Mouse (Mus musculus): ENCODE measurements around the gene Stk32c. TPM values are rescaled to one million over a fixed set of nuclear protein-coding genes. Genes with fewer than 3 reads are reported as not detected.

The Stk32c gene
- total and polyA plus RNA-seq, 3 experiments: 0.21 TPM; not detected in 2

DNA sequence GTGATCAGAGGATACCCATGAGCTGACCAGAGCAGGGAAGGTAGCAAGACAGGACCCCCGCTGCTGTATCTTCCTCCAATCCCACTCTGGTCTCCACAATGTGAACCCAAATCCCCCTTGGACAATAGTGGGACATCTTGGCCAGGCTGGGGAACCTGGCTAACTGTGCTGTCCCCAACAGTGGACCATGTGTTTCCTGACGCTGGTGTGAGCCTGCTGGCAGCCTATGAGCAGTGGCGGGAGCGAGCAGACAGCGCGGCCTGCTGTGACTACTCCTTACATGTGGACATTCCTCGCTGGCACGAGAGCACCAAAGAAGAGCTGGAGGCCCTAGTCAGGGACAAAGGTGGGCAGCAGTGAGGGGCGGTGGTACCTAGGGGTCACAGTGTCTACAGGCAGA is 121.4 kb downstream of the Stk32c start:
- Histone ChIP-seq H3K9ac (ENCODE audit: control insufficient read depth, low read depth, low read length, poor library complexity, severe bottlenecking) (no peak overlapping the region), H3K4me1 (ENCODE audit: control insufficient read depth in 1 of 2, insufficient read depth in 2 of 2, low read length in 2 of 2) (no peaks in the 10 kb centered on the region), H3K9me3 (replicated peaks; ENCODE audit: insufficient read depth, low read length) (no peaks in the 10 kb centered on the region), H3K4me3 (ENCODE audit: control insufficient read depth in 1 of 2, insufficient read depth in 1 of 2, low read depth in 2 of 2, low read length in 2 of 2) (no peak overlapping the region), H3K27ac (ENCODE audit: control insufficient read depth, low read depth, low read length) (no peak overlapping the region), H3K36me3 (ENCODE audit: control insufficient read depth in 1 of 2, insufficient read depth in 2 of 2, low read length in 2 of 2) (no peaks in the 10 kb centered on the region), H3K79me2 (ENCODE audit: control insufficient read depth, insufficient read depth, low read length, poor library complexity) (no peaks in the 10 kb centered on the region), H3K27me3 (ENCODE audit: control insufficient read depth in 1 of 2, insufficient read depth in 2 of 2, low read length in 2 of 2) (no peaks in the 10 kb centered on the region)
- TF ChIP-seq TBP (IDR thresholded peaks at IDR 0.05; ENCODE audit: low read depth, low read length): no peak
- no peak for TF ChIP-seq RAD21 (IDR thresholded peaks at IDR 0.05; ENCODE audit: low read depth, low read length)
- TF ChIP-seq MYB (IDR thresholded peaks at IDR 0.05; ENCODE audit: low read depth, low read length): no peak
- no peak for DNase-seq (ENCODE audit: low read depth, low spot score)

DNA sequence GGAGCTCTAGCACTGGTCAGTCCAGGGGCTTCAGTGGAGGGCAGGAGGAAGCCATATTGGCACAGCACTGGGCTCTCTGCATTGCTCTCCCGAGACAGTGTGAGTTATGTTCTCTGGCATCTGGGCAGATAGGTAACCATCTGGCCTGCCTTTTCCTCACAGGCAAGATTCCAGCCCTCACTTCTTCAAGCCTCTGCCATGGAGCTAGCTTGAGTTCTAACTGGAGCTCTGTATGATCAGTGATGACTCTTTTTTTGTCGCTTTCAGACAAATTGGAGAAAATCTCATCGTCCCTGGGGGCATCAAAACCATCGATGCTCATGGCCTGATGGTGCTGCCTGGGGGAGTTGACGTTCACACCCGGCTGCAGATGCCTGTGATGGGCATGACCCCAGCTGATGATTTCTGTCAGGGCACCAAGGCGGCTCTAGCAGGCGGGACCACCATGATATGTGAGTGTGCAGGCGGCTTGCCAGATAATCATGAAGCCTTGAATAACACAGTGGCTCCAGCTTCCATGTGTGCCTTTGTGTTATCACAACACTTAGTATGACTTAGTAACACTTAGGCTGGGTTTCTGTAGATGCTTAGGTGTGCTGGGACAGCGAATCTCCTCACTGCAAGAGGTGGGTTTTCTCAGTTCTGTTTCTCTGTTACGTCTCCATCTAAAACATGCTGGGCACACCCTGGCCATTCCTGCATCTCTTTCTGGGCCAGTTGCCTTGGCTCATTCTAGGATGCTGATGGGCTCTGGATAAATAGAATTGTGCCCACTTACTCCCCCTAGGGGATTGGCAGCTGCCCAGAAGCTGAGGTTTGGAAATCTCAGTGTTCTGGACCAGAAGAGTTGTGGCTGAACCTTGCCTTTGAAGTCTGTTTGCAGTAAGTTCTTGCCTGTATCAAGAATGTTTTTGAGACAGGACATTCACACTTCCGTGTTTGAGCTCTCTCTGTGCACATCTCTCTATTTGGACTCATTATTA is 122.9 kb downstream of the Stk32c start:
- no peak overlapping the region for H3K9ac ChIP-seq (ENCODE audit: control insufficient read depth, low read depth, low read length, poor library complexity, severe bottlenecking)
- H3K36me3 ChIP-seq (ENCODE audit: control insufficient read depth in 1 of 2, insufficient read depth in 2 of 2, low read length in 2 of 2): no peaks in the 10 kb centered on the region
- no peaks in the 10 kb centered on the region for H3K9me3 ChIP-seq (replicated peaks; ENCODE audit: insufficient read depth, low read length)
- TF ChIP-seq RAD21 (IDR thresholded peaks at IDR 0.05; ENCODE audit: low read depth, low read length): no peak
- no peak for TF ChIP-seq ZC3H11A (IDR thresholded peaks at IDR 0.05; ENCODE audit: low read depth, low read length)
- no peak for TF ChIP-seq CHD1 (IDR thresholded peaks at IDR 0.05; ENCODE audit: low read depth, low read length)
- TF ChIP-seq USF1 (IDR thresholded peaks at IDR 0.05; ENCODE audit: low read depth, low read length): no peak
- no peak for TF ChIP-seq SIN3A (IDR thresholded peaks at IDR 0.05; ENCODE audit: low read length)
- no peak for TF ChIP-seq MYC (IDR thresholded peaks at IDR 0.05; ENCODE audit: low read depth, low read length)
- TF ChIP-seq MXI1 (IDR thresholded peaks at IDR 0.05; ENCODE audit: low read depth, low read length): no peak
- no peak for TF ChIP-seq EP300 (IDR thresholded peaks at IDR 0.05; ENCODE audit: low read depth in 1 of 2, low read length in 2 of 2)
- TF ChIP-seq CTCF (IDR thresholded peaks at IDR 0.05 in 2 of 3, conservative IDR thresholded peaks at IDR 0.05 in 1 of 3; ENCODE audit: control insufficient read depth in 1 of 3, insufficient read depth in 1 of 3, low read depth in 2 of 3, low read length in 3 of 3, poor library complexity in 1 of 3, severe bottlenecking in 1 of 3): no peak
- no peak for TF ChIP-seq KAT2A (conservative IDR thresholded peaks at IDR 0.05; ENCODE audit: low read depth, low read length)
- no peak for TF ChIP-seq ZMIZ1 (IDR thresholded peaks at IDR 0.05; ENCODE audit: low read depth, low read length)
- TF ChIP-seq RCOR1 (IDR thresholded peaks at IDR 0.05; ENCODE audit: low read depth, low read length): no peak
- no peak for TF ChIP-seq TCF12 (IDR thresholded peaks at IDR 0.05; ENCODE audit: low read depth, low read length)
- TF ChIP-seq ELF1 (IDR thresholded peaks at IDR 0.05; ENCODE audit: low read depth, low read length): no peak
- no peak for TF ChIP-seq CHD2 (IDR thresholded peaks at IDR 0.05; ENCODE audit: low read length)
- no peak for TF ChIP-seq NRF1 (IDR thresholded peaks at IDR 0.05; ENCODE audit: insufficient read depth, low read depth, low read length, poor library complexity, severe bottlenecking)
- TF ChIP-seq TAL1 (IDR thresholded peaks at IDR 0.05; ENCODE audit: low read length): no peak
- no peak for TF ChIP-seq ETS1 (IDR thresholded peaks at IDR 0.05; ENCODE audit: low read depth, low read length)
- TF ChIP-seq JUND (IDR thresholded peaks at IDR 0.05; ENCODE audit: low read depth, low read length): no peak
- DNase-seq (ENCODE audit: low read depth, low spot score): no peak
- no peak overlapping the region for H3K4me3 ChIP-seq (ENCODE audit: control insufficient read depth in 1 of 2, insufficient read depth in 1 of 2, low read depth in 2 of 2, low read length in 2 of 2)
- no peaks in the 10 kb centered on the region for H3K4me1 ChIP-seq (ENCODE audit: control insufficient read depth in 1 of 2, insufficient read depth in 2 of 2, low read length in 2 of 2)
- no peaks in the 10 kb centered on the region for H3K79me2 ChIP-seq (ENCODE audit: control insufficient read depth, insufficient read depth, low read length, poor library complexity)
- H3K27ac ChIP-seq (ENCODE audit: control insufficient read depth, low read depth, low read length): no peak overlapping the region
- H3K27me3 ChIP-seq (ENCODE audit: control insufficient read depth in 1 of 2, insufficient read depth in 2 of 2, low read length in 2 of 2): no peaks in the 10 kb centered on the region

Data from MEL (cell line).